In genomic region chr2:32841099-32841498, GRCm38 (mm10) we compare ENCODE assay signal across 23 mouse cellular contexts. TPM values are rescaled to one million over a fixed set of nuclear protein-coding genes. Genes with fewer than 3 reads are reported as not detected.
A peak's percentile ranks its signal among the peaks of the same experiment; 100 is the strongest.
DNase-seq lines count a peak whose midpoint lies in the region; ATAC-seq and TF ChIP-seq lines count a peak whose summit lies in the region.
"Had no signal": no experiment of that assay in that cellular context is flagged by ENCODE, and none has a peak within 500 bp of the region (broad histone marks: within the 10 kb centered on the region; RNA-seq: fewer than 3 reads in every experiment).

No protein-coding gene starts in this region.

- H3K27ac ChIP-seq in heart, embryonic 12.5 days (ENCODE audit: poor library complexity, severe bottlenecking), result peak overlapping the region; percentile 45; the same call in 1 of the 2 replicates
- H3K27ac ChIP-seq in lung, postnatal 0 days (ENCODE audit: low read length), result 0 out of 2 replicates have a peak overlapping the region, but pooled peaks have one; percentile 20
- H3K27ac ChIP-seq: forebrain, embryonic 12.5 days; hindbrain, embryonic 14.5 days; limb, embryonic 13.5 days; liver, embryonic 14.5 days; midbrain, embryonic 13.5 days; neural tube, embryonic 12.5 days had no signal

- no peak for TF ChIP-seq CTCF in lung, postnatal 0 days (IDR thresholded peaks at IDR 0.05)

- no peak overlapping the region for H3K9ac ChIP-seq in heart, embryonic 12.5 days
- H3K9ac ChIP-seq in lung, postnatal 0 days (replicated peaks; ENCODE audit: low read depth), result no peak overlapping the region
- H3K9ac ChIP-seq: forebrain, embryonic 12.5 days; hindbrain, embryonic 14.5 days; limb, embryonic 13.5 days; liver, embryonic 14.5 days; midbrain, embryonic 13.5 days; neural tube, embryonic 12.5 days had no signal

- no peaks in the 10 kb centered on the region for H3K27me3 ChIP-seq in heart, embryonic 12.5 days (replicated peaks)
- H3K27me3 ChIP-seq in lung, postnatal 0 days (replicated peaks; ENCODE audit: insufficient read depth, low read length), result no peaks in the 10 kb centered on the region
- H3K27me3 ChIP-seq: forebrain, embryonic 12.5 days; limb, embryonic 13.5 days; midbrain, embryonic 13.5 days; neural tube, embryonic 12.5 days had no signal

- H3K4me3 ChIP-seq in heart, embryonic 12.5 days, result no peak overlapping the region
- H3K4me3 ChIP-seq in lung, postnatal 0 days (ENCODE audit: low read depth, low read length), result no peak overlapping the region
- H3K4me3 ChIP-seq: forebrain, embryonic 12.5 days; limb, embryonic 13.5 days; midbrain, embryonic 13.5 days; neural tube, embryonic 12.5 days had no signal

- peaks cover 51% of the 10 kb centered on the region for H3K4me1 ChIP-seq in heart, embryonic 12.5 days (replicated peaks)
- H3K4me1 ChIP-seq in lung, postnatal 0 days (ENCODE audit: insufficient read depth, low read depth, low read length), result no peaks in the 10 kb centered on the region

- 0 out of 2 replicates have a peak, but pooled peaks cover 3% of the 10 kb centered on the region for H3K36me3 ChIP-seq in heart, embryonic 12.5 days
- no peaks in the 10 kb centered on the region for H3K36me3 ChIP-seq in lung, postnatal 0 days (ENCODE audit: insufficient read depth, low read length)
- H3K36me3 ChIP-seq: forebrain, embryonic 12.5 days had no signal

- 0 out of 2 replicates have a peak, but pooled peaks have one; percentile 19 for TF ChIP-seq EP300 in lung, postnatal 0 days (IDR thresholded peaks at IDR 0.05)

- 57% methylated on average over 5 of the region's 5 CpGs for WGBS in heart, embryonic 12.5 days
- WGBS in lung, postnatal 0 days, result 34% methylated on average over 5 of the region's 5 CpGs

- no peak for DNase-seq in heart, postnatal 36 days
- DNase-seq in kidney, postnatal 36 days, result peak; percentile 27 to 33
- DNase-seq in kidney, adult 8-10 months, result no peak
- DNase-seq in lung, postnatal 0 days (ENCODE audit: low spot score), result no peak
- no peak for DNase-seq in lung, adult 18-20 months
- no peak for DNase-seq in right cerebral cortex, postnatal 14 days
- DNase-seq: cerebellum, adult 9-10 months; kidney, postnatal 4 days; layer of hippocampus, adult 9-11 months; right cerebral cortex, adult 18-20 months; spleen, adult 18-20 months; thymus, postnatal 25 days had no signal

- H3K4me2 ChIP-seq in heart, embryonic 12.5 days, result no peak overlapping the region
- no peak overlapping the region for H3K4me2 ChIP-seq in lung, postnatal 0 days (replicated peaks; ENCODE audit: low read depth, low read length)
- H3K4me2 ChIP-seq: forebrain, embryonic 12.5 days; hindbrain, embryonic 14.5 days; limb, embryonic 13.5 days; midbrain, embryonic 13.5 days; neural tube, embryonic 12.5 days had no signal

- ATAC-seq in heart, embryonic 12.5 days (ENCODE audit: insufficient number of reproducible peaks, low FRiP score), result no peak
- no peak for ATAC-seq in lung, postnatal 0 days
- ATAC-seq: midbrain, embryonic 13.5 days had no signal

- intact Hi-C loops in heart, postnatal 36 days (cut with DNase I), result no loop called here

- H3K9me3 ChIP-seq in heart, embryonic 12.5 days (replicated peaks), result no peaks in the 10 kb centered on the region
- no peaks in the 10 kb centered on the region for H3K9me3 ChIP-seq in lung, postnatal 0 days (ENCODE audit: low read length)
- H3K9me3 ChIP-seq: forebrain, embryonic 12.5 days; limb, embryonic 13.5 days; midbrain, embryonic 13.5 days; neural tube, embryonic 12.5 days had no signal

RNA-seq across cellular contexts. Expression of gene Stxbp1, which starts 5.9 kb away (rescaled TPM):
- polyA plus RNA-seq in heart, embryonic 12.5 days (2016; fragmentation: Nextera tagmentation; extraction: Ambion mirVana), result 30.8 and 31.1 TPM in 2 replicates
- 10 to 100 TPM; 10.1 to 14.3 TPM for total RNA-seq in heart, postnatal 36 days (2021)
- polyA plus RNA-seq in lung, postnatal 0 days (2015; fragmentation: Nextera tagmentation; extraction: Ambion mirVana), result 22.2 and 22.4 TPM in 2 replicates

RNA-seq across cellular contexts. Expression of gene Fam129b, which starts 34.8 kb away (rescaled TPM):
- polyA plus RNA-seq in heart, embryonic 12.5 days (2016; fragmentation: Nextera tagmentation; extraction: Ambion mirVana), result 62.0 and 64.4 TPM in 2 replicates
- 10 to 100 TPM; 22.5 to 26.9 TPM for total RNA-seq in heart, postnatal 36 days (2021)
- 121 and 150 TPM in 2 replicates for polyA plus RNA-seq in lung, postnatal 0 days (2015; fragmentation: Nextera tagmentation; extraction: Ambion mirVana)

RNA-seq across cellular contexts. Expression of gene Cfap157, which starts 56.9 kb away (rescaled TPM):
- polyA plus RNA-seq in heart, embryonic 12.5 days (2016; fragmentation: Nextera tagmentation; extraction: Ambion mirVana), result 0.63 and 0.98 TPM in 2 replicates
- not detected for total RNA-seq in heart, postnatal 36 days (2021)
- 2.2 and 5.2 TPM in 2 replicates for polyA plus RNA-seq in lung, postnatal 0 days (2015; fragmentation: Nextera tagmentation; extraction: Ambion mirVana)
- total RNA-seq: adrenal gland, postnatal 4 days; gastrocnemius, adult 8-10 months; megakaryocyte, adult 5-6 weeks had no signal
- polyA plus RNA-seq: embryonic facial prominence, embryonic 11.5 days; liver, embryonic 14.5 days had no signal

Comparison
In these comparisons a context has a peak if more than half of its experiments do, and no peak if none do; other contexts are left out.
1. DNase-seq: peak in kidney, postnatal 36 days (2 of 2); none in heart, postnatal 36 days (0 of 2), kidney, adult 8-10 months (0 of 2), lung, postnatal 0 days (single experiment), lung, adult 18-20 months (0 of 2) and right cerebral cortex, postnatal 14 days (single experiment).